Mouse (Mus musculus): ENCODE measurements around the gene Il17re.
A peak's percentile ranks its signal among the peaks of the same experiment; 100 is the strongest.

The Il17re gene

DNA sequence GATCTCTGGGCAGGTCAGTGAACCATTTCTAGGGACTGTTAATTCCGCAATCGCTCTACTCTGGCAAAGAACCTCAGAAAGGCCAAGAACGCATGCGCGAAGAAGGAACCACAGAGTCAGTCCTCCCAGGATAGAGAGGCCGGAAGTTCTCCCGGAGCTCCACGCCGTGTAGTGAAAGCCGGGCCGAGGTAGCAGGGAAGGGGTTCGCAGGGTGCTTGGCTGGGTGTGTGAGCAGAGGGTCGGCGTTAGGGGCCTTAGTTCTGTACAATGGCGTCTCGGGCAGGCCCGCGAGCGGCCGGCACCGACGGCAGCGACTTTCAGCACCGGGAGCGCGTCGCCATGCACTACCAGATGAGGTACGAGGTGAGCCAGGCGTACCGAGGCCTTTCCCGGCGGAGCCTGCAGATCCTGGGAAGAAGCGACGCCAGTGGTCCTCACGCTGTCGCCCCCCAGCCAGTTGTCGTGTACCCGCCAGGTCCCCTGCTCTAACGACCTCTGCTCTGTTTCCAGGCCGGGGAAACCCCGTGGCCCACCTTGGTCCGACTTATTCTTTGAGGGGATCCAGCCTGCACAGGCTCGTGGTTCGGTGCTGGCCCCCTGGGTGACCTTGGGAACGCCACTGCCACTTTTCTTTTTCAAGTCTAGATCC is 15.7 kb upstream of the Il17re start, which contains the start of gene Jagn1:
Gene Jagn1, plus strand, starts transcription at position 128 of the 649 bp plus-strand sequence.
- peak; percentile 90 to 95 for DNase-seq (ENCODE audit: low read depth in 2 of 2, low spot score in 2 of 2)

DNA sequence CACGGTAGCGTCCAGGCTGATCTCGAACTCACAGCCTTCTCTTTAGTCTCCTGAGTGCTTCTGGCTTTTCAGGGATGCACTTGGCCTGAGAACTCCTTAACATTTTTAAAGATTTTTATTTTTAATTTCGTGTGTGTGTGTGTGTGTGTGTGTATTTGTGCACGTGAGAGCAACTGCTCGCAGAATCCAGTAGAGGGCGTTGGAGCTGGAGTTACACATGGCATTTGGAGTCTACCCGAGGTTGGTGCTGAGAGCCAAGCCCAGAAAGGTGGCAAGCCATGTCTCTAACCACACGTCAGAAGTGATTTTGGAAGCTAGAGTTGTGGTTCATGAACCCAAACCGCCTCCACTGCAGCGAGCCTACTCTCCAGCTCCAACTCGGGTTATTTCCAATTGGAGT is 15.2 kb upstream of the Il17re start:
- DNase-seq (ENCODE audit: low read depth in 2 of 2, low spot score in 2 of 2), result peak; percentile 5 to 12

DNA sequence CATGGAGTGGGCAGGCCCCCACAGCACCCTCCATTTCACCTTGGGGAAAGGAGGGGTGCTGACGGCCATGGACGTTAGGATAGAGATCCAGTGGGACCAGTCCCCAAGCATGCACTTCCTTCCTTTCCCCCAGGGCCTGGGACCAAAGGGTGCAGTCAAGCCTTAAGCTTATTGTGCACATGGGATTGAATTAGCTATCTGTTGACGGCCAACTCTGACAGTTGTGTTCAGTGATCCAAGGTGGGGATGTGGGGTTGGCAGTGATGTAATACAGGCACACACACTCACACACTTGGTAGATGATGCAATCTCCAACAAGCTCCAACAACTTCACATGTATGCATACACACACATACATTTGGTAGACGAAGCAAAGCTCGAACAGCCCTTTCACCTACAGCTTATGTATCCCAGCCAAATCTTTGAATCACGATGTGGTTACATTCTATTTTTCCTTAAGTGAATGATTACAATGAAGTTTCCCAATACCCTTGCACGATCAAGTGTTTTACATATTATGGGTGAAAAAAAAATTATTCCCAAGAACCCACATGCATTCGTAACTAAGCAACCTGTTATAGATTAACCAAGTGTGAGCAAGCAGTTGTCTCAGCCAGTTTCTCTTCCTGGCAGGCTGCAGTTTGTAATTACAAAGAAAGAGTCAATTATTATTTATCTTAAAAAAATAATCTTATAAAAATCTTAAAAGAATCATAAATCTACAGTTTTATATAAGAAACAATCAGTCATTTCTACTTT is 13.9 kb upstream of the Il17re start:
- no peak for DNase-seq (ENCODE audit: low read depth in 2 of 2, low spot score in 2 of 2)

DNA sequence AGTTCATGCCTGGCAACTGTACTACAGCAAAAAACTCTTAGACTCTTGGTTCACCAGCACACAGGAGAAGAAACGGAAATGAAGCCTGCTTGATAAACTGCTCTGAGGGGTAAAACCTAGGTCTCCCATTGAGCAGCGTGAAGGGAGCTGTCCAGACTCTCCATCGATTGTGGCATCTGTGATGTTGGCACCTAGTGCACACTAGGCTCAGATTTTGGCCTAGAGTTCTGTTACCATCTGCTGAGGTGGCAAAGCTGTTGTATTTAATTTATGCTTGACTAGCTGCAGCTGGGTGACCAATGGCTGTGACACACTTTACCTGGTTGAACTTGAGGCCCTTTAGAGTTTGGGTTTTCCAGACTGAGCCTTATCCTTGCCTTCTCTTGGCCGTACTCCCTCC is 10.6 kb upstream of the Il17re start:
- no peak for DNase-seq (ENCODE audit: low read depth in 2 of 2, low spot score in 2 of 2)

DNA sequence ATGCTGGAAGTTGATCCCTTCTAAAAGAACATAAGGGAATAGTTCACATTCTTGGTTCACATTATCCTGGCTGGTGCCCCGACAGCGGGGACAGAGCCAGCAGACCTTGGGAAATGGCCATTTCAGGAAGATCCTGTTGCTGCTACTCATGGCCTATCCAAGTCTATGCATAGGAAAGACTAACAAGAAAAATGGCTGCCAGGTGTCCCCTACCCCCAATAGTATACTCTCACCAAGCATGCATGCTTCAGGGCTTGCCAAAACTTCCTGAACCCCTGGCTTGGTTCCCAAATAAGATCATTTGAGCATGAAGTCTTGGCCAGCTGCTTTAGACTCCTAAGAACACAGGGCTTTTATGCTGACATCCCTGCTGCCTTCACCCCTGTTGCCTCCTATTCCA is 6.4 kb upstream of the Il17re start:
- DNase-seq (ENCODE audit: low read depth in 2 of 2, low spot score in 2 of 2), result no peak

DNA sequence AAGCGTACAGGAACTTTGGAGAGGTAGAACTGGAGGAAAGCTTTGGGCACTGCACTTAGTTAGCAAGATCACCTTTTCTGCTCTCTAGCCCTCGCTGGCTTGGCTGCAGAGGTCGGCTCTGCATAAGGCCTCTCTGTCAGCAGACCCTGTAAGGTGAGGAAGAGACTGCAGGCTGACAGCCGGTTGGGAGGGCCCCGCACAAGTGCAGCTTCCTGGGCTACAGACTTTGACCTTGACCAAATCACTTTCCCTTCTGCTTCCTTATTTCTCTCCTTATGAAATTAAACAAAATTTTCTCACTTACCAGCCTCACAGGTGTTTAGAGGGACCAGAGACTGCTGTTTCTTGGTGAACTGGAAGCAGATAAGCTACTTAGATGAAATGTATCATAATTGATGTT is 3.3 kb upstream of the Il17re start:
- DNase-seq (ENCODE audit: low read depth in 2 of 2, low spot score in 2 of 2), result no peak

DNA sequence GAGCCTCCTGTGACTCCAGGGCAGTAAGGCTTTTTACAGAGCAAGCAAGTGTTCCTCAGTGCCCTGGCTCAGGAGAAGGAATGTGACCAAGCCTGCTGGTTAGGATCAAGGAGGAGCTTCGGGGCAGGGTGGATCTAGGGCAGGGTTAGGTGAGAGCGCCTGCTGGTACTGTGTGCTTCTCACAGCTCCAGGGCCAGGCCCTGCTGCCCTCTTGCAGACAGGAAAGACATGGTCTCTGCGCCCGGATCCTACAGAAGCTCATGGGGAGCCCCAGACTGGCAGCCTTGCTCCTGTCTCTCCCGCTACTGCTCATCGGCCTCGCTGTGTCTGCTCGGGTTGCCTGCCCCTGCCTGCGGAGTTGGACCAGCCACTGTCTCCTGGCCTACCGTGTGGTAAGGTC is 351 bp downstream of the Il17re start:
- no peak for DNase-seq (ENCODE audit: low read depth in 2 of 2, low spot score in 2 of 2)

DNA sequence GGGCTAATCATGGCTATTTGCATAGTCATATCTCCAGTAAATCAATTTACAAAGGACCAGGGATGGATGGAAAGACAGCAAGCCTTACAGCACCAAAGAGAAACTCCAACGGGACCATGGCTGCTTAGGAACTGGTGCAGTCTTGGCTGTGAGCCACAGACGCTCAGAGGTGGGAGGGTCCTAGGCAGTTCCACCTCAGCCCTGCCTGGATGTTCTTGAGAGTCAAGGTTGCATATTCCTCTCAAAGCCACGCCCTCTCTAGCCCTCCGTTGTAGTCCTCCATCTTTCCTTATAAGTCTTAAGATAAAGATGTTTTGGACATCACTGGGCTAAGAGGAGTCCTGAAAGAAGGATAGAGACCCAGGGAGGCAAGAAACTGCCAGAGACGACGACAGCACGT is 5.8 kb downstream of the Il17re start:
- DNase-seq (ENCODE audit: low read depth in 2 of 2, low spot score in 2 of 2), result no peak

DNA sequence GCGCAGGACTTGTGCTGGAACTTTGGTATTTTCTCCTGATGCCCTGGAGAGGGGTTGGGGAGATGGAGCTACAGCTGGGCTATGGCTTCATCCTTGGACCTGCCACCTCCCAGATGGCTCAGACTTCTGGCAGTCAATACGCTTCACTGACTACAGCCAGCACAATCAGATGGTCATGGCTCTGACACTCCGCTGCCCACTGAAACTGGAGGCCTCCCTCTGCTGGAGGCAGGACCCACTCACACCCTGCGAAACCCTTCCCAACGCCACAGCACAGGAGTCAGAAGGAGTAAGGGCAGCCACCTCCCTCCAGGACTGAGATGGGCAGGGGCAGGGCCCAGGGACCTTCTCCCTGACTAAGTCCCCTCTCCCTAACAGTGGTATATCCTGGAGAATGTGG is 7.3 kb downstream of the Il17re start:
- DNase-seq (ENCODE audit: low read depth in 2 of 2, low spot score in 2 of 2), result no peak

DNA sequence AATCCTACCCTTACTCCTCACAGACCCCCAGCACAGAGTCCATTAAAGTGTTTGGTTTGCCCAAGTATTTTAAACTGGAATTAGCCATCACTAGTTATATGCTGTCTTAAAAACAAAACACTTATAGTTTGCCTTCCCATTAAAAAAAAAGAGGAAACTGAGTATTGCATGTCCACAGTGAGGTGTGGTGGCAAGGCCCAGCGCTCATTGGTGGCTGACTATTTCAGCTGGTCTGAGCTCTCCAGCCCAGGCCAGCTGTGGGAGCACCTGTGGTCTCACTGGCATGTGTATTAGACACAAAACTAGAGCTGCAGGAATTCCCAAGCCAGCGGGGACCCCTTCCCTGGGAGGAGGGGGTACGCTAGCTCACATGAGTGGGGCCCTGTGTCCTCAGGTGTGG is 10.2 kb downstream of the Il17re start:
- DNase-seq (ENCODE audit: low read depth in 2 of 2, low spot score in 2 of 2), result no peak

DNA sequence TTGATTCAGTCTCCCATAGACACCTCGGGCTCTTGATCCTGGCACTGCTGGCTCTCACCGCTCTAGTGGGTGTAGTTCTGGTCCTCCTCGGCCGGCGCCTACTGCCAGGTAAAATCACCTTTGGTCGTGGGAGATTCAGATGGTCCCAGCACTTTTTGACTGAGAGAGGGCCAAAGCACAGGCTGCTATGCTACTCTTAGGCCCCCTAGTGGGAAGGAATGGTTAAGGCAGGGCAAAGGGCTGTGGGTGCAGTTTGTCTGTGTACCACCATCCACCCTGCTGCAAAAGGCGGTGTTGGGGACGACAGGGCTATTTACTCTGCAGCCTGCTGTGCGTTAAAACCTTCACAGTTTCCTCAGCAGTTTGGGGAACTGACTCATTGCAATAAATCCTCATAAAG is 10.7 kb downstream of the Il17re start:
- DNase-seq (ENCODE audit: low read depth in 2 of 2, low spot score in 2 of 2), result peak; percentile 72 to 80

DNA sequence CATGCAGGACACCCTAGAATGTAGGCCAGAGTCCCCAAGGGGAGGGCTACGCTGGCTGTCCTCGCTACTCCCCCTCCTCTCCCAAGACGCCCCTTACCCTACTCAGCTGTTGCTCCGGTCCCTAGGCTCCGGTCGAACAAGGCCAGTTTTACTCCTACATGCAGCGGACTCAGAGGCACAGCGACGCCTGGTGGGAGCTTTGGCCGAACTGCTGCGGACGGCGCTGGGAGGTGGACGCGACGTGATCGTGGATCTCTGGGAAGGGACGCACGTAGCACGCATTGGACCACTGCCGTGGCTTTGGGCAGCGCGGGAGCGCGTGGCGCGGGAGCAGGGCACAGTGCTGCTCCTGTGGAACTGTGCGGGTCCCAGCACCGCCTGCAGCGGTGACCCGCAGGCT is 11.1 kb downstream of the Il17re start:
- peak in 1 of 2 experiments; percentile 12 for DNase-seq (ENCODE audit: low read depth in 2 of 2, low spot score in 2 of 2)

DNA sequence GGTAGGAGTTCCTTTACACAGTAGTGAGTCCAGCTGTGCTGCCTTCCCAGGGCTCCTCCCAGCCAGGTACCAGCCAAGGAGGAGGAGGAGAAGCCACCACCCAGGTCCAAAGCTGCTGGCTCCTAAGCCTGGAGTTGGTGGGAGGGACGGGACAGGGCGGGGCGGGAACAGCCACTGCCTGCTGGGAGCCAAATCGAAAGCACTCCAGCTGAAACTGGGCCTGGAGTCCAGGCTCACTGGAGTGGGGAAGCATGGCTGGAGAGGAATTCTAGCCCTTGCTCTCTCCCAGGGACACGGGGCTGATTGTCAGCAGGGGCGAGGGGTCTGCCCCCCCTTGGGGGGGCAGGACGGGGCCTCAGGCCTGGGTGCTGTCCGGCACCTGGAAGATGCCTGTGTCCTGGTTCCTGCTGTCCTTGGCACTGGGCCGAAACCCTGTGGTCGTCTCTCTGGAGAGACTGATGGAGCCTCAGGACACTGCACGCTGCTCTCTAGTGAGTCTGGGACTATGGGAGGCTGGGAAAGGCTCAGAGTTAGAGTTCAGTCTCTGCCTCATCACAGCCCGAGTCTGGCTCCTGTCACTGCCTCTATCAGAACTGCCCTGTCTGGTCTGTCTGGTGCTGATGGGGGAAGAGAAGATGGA is 13.1 kb downstream of the Il17re start, which contains the start of gene Il17rc:
Gene Il17rc, plus strand, starts transcription at position 131 of the 640 bp plus-strand sequence.
- no peak for DNase-seq (ENCODE audit: low read depth in 2 of 2, low spot score in 2 of 2)

DNA sequence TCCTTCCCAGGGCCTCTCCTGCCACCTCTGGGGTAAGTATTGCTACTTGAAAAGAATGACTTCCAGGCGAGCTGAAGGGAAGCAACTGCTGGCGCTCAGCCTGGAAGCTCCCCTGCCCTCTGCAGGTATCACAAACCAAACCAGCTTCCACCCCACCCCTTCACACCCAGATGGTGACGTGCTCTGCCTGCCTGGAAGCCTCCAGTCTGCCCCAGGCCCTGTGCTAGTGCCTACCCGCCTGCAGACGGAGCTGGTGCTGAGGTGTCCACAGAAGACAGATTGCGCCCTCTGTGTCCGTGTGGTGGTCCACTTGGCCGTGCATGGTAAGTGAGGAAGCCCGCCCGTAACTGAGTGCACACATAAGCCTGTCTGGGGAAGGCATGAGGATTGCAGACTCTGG is 13.8 kb downstream of the Il17re start:
- DNase-seq (ENCODE audit: low read depth in 2 of 2, low spot score in 2 of 2), result no peak

DNA sequence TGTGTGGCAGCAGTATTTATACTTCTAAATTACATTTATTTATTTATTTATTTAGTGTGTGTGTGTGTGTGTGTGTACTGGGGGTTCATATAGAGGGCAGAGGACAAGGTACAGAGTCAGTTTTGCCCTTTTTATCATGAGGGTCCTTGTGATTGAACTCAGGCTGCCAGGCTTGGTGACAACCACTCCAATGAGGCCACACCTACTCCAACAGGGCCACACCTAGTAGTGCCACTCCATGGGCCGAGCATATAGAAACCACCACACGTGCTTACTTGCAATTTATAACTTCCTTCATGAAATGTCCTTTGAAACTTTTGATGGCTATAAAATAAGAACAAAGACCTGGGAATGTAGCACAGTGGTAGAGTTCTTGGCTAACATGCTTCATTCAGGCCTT is 15.0 kb downstream of the Il17re start:
- DNase-seq (ENCODE audit: low read depth in 2 of 2, low spot score in 2 of 2), result no peak

DNA sequence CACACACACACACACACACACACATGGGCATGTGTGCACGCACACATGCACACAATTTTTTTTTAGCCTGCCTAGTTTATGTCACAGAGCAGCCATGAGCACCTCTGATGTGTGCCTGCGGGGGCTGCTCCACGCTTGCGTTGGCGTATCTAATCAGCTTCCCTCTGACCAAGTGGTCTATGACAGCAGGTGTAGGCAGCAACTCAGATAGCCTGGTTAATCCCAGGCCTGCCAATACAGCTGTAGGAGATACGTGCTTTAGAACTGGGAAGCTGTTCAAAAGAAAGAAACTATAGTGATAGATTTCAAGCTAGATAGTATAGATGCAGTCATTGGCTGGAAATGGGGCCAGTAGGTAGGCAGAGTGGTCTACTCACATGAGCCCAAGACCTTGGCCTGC is 15.4 kb downstream of the Il17re start:
- no peak for DNase-seq (ENCODE audit: low read depth in 2 of 2, low spot score in 2 of 2)

DNA sequence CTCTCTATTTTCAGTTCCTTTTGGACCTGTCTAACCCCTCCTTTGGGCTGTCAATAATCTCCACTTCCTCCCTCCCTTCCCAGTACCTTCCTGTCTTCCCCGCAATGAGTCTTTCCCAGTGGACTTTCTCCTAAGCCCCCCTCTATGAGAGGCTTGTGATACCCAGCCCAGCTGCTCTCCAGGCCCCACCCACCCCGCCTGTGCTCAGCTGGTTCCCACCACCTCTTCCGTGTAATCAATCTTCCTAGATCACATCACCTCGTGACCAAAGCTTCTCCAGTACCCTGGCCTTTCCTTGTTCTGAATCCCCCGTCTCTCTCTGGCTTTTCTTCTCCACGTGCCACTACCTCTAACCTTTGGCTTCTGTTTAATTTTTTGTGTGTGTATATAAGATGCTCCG is 19.1 kb downstream of the Il17re start:
- DNase-seq (ENCODE audit: low read depth in 2 of 2, low spot score in 2 of 2), result no peak

DNA sequence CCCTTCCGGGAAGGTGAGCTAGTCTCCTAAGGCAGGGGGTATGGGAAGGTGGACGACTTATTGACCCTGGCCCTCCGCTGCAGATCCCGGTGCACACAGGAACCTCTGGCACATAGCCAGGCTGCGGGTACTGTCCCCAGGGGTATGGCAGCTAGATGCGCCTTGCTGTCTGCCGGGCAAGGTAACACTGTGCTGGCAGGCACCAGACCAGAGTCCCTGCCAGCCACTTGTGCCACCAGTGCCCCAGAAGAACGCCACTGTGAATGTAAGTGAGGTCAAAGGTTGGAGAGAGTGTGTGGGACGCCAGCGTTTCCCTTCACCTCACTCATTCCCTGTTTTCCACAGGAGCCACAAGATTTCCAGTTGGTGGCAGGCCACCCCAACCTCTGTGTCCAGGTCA is 20.6 kb downstream of the Il17re start:
- DNase-seq (ENCODE audit: low read depth in 2 of 2, low spot score in 2 of 2), result no peak

DNA sequence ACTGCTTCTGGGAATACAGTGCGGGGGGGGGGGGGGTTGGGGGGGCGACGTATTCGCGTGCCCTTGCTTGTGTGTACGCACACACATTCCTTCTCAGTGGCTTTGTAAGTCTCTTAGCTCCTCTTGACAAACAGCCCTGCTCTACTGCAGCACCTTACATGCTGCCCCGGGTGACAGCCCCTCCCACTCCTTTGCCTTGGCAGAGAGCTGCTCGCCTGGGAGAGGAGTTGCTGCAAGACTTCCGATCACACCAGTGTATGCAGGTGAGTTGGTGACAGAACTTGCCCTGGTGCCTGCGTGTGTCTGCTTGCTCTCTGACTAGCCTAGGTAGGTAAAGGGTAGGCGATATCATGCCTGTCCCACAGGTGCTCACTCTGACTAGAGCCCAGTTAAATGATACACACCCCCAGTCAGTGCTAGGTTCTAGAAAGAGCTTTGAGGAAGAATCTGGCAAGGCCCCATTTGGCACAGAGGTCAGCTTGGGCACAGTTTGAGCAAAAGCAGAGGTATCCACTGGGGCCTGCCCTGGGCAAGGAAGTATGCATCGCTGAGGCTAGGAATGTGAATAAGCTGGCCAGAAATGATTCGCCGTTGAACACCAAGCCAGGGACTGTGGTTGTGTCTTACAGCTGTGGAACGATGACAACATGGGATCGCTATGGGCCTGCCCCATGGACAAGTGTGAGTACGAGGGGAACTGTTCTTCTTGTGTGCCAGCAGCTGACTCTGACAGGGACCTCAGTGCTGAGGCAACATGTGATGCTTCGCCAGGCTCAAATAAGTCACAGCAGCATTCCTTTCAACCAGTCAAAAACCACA is 22.5 kb downstream of the Il17re start:
- no peak for DNase-seq (ENCODE audit: low read depth in 2 of 2, low spot score in 2 of 2)

DNA sequence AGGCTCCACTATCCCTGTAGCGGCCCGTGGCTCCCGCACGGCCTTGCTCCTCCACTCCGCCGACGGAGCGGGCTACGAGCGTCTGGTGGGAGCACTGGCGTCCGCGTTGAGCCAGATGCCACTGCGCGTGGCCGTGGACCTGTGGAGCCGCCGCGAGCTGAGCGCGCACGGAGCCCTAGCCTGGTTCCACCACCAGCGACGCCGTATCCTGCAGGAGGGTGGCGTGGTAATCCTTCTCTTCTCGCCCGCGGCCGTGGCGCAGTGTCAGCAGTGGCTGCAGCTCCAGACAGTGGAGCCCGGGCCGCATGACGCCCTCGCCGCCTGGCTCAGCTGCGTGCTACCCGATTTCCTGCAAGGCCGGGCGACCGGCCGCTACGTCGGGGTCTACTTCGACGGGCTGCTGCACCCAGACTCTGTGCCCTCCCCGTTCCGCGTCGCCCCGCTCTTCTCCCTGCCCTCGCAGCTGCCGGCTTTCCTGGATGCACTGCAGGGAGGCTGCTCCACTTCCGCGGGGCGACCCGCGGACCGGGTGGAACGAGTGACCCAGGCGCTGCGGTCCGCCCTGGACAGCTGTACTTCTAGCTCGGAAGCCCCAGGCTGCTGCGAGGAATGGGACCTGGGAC is 24.3 kb downstream of the Il17re start:
- peak; percentile 30 to 39 for DNase-seq (ENCODE audit: low read depth in 2 of 2, low spot score in 2 of 2)

DNA sequence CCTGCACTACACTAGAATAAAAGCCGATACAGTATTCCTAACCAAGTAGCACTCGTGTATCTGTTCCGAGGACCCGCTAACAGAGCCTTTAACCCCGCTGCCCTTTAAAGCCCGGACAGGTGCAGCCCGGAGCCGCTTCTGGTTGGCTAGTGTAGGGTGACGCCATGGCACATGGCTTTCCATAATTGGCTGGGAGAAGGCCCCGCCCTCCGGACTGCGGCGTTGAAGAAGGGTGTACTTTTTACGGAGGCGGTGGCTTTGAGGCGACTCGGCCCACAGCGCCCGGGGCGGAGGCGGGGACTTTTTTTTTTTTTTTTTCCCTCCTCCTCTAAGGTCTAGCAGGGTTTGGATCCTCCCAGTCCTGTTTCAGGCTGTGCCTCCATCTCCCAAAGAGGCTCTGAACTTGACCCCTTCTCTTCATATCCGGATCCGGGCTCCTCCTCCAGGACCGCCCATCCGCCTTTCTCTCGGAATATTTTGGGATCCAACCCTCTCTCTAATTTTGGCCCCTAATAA is 24.9 kb downstream of the Il17re start, which contains the start of gene Creld1:
Gene Creld1, plus strand, starts transcription at position 198 of the 516 bp plus-strand sequence.
- DNase-seq (ENCODE audit: low read depth in 2 of 2, low spot score in 2 of 2), result peak; percentile 81 to 85
